Mouse (Mus musculus) cerebellum, adult 18-20 months (tissue): ENCODE data around the gene Fbxl17.

Experiments
- DNase-seq, 2 experiments: peaks; one replicate each; pipeline ENCODE4 v3.0.0; 2021

Fbxl17 gene

DNA sequence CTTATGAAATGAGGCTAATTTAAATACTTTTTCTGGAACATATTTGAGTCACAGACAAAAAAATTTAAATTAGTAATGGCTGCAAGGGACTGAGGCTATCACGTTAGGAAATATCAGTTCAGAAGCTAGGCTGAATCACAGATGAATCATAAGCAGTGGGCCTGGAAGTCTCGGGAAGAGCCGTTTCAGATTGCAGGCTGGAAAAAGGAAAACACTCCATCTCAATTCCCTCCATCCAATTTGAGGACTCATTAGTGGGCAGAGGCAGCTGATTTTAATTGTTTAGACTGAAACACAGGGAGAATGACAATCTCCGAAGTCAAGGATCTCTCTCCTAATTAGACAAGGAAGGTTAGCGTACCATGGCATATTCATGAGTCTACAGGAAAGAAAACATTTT lies 337.9 kb downstream of the Fbxl17 start:
- no peak for DNase-seq

DNA sequence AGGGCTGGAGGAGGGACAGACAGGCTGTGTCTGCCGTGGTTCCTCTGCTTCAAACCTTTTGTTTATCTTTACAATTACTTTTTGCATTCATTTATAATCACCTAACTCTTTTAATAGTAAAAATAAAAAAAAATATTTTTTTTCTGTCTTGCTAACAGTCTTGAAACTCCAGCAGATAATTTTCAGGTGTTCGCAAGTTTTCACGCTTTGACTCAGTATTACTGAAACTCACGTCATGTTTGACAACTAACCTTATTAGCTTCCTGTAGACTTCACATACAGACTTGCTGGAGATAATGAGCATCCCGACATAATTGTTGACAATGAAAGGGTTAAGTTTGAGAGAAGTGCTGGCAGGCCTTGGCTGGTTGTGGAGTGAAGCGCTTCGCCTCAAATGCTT lies 340.6 kb downstream of the Fbxl17 start:
- no peak for DNase-seq

DNA sequence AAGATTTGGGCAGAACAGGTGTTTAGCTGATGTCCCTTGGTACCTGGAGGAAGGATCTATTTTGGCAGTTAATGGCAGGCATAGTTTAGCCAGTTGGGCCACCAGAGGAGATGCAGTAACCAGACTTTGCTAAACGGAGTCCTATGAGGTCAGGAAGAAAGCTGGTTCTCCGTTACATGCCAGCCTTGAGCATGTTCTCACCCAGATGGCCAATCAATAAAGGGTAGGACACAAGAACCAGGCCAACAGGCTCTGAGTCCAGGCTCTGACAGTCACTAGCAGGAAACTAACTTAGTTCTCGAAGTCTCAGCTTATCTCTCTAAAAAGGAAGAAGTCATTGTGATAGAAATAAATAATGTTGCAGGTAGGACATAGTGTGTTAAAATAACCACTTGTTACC lies 341.4 kb downstream of the Fbxl17 start:
- no peak for DNase-seq

DNA sequence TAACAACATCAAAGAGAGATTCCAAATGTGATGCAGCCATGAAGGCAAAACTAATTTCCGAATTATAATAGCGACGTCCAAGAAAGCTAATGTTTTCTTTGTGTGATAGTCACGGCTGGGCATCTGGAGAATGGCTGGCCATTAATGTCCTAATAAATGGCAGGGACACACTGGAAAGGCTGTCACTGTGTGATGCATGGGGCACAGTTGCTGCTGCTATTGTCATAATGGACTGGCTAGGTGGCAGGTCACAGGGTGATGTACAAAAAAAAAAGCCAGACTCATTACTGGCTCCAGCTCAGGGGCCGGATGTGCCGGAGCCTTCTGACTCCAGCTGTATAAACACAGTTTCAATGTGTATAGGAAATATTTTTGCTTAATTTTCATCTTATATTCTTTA lies 341.9 kb downstream of the Fbxl17 start:
- no peak for DNase-seq

DNA sequence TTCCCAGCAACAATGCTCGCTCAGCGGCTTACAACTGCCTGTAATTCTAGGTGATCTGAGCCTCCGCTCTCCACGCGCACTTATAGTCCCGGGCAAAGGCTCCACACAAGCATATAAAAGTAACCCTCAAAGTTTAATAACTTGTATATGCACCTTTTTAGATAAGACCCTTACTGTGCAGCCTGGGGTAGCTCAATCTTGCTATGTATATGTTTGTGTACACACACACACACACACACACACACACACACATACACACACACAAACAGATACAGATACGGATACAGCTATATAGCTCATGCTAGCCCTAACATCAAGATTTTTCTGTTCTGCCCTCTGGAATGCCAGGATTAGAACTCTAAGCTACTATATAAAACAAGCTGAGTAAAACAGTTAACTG lies 342.8 kb downstream of the Fbxl17 start:
- no peak for DNase-seq

DNA sequence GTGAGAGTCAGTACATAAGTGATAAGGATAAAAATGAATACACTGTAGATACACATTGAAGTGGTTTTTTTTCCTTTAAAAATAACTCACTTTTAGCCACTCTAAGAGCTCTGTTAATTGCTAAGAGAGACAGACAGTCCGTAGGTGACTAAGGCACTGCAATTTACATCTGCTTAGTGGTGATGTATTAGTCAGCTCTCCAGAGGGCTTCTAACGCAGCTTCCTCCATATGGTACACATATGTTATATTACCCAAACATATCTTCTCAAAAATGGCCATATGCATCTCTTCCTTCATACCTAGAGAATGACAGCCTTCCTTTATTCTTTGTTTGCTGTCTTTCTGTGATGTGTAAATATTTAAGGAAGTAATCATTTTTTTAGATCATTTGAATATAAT lies 353.3 kb downstream of the Fbxl17 start:
- no peak for DNase-seq

DNA sequence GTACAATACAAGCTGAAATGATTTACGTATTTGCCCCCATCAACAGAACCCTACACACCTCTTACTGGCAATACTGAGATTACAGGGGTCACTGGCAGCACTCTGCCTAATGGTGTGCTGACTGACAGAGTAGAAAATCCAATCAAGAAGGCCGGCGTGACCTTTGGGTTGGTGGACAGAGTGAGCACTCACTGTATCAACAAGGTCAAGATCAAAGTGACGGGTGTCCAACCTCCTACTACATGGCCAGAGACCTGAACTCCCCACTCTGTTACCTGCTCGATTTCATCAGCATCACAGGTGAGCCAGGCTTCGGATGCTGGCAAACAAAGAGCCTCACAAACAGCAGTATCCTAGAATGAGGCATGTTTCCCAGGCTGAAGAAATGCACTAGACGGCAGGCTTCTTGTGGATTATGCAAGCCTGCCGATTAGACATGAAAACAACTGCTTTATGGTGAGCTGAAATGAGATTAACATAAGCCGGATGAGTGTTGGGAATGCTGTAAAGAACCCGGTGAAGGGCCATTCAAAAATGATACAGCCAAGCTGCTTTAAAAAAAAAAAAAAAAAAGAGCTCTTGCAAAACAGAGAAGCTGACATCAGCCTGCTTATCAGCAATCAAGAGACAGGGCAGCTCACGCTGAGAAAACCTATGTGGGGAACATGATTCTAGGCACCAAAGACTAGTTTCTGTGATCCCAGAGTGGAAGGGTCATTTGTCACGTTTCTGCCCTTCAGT lies 353.9 kb downstream of the Fbxl17 start:
- no peak for DNase-seq

DNA sequence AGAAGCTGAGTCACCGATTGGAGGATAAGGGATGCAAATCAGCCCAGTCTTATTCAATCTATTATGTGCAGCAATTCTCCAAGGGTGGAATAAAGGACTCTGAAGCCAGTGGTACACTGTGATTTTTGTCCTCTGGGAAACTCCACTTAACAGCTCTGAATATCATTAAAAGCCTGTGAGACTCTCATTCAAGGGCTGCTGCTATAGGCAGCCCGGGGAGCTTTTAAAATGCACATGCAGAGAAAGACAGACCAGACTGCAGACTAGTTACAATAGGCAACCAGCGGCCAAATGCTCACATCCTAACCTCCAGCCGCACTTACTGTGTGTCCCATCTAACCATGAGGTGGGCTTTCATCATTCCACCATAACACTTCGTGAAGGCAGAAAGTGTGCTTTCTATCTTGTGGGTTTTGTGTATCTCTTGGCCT lies 354.5 kb downstream of the Fbxl17 start:
- DNase-seq: no peak

DNA sequence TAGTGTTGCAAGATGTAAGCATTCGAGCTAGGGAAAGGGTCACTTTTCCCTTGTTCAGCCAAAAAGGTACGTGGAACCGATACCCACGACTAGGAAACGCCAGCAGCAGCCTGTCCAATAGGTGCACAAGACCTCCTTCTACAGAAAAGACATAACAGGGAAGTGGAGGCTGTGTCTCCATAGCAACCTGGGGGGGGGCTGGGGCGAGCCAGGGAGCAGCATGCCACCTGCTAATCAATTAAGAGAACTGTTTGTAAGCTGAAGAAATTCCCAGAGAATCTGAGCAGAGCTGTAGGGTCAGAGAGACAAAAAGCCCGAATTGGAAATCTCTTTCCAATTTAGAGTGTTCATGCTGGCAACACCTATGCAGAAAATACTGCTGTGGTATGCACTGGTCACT lies 356.0 kb downstream of the Fbxl17 start:
- DNase-seq: no peak

DNA sequence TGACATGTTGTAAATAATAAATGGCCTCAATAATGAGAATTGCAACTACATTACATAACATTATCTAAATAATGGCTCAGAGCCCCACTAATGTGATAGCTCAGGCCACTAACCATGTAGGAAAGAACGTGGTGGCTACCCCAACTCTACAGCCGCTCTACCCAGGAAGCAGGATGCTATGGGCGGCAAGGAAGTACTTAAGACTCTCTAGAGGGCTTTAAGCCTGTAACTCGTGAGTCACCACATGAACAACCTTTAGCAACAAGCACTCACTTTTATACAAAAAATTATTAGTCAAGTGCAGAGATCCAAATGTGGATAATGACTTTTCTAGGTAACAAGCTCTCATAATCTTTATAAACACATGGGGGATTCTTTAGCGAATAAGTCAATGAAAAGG lies 365.0 kb downstream of the Fbxl17 start:
- DNase-seq: no peak

DNA sequence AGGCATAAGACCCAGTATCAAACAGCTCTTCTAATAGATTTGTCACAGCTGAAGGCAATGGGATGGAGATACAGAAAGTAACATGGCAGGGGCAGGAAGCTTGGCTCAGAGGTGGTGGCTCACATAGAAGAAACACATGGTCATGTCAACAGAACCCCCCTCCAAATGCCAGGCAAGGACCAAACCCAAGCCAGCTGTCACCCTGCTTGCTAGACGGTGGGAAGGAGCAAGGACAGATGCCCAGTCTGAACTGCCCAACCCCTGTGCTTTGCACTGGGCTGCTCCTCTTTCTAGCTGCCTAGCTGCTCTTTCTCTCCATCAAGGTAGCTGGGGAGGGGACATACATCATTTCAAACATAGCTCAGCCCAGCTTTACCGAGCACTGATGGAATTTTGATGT lies 377.4 kb downstream of the Fbxl17 start:
- DNase-seq: no peak

DNA sequence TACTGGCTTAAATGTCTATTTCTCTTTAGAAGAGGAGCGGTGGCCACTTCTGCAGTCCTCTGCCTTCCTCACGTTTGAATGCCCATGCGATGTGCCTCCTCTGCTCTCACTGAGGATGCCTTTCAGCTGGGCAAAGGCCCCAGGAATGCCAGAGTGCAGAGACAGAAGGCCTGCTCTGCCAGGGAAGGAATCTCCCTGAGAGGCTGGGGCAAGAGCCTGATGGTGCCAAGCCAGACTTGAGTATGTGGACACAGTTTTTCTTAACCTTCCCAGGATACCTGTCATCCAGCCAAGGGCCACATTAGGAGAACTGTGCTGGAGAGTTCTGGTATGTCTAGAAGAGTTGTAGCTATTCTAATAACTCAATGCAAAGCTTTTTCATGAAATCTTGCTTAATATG lies 380.1 kb downstream of the Fbxl17 start:
- DNase-seq: peak; percentile 39 to 61

DNA sequence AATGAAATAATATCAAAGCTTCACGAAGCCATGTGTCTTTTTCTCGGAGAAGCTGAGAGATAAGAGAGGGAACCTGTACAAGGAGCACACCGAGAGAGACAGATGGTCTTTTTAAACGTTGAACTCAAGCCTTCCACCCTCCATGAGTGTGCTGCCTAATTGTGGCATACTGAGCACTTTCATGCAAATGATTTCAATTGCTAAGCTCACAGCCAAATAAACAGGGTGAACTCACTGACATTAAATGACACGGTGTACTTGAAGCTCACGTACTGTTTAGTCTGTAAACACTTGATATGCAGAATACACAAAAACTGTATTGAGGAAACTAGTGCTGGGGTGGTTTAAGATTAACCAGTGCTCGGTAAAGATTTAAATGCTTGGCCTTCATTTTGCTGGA lies 380.7 kb downstream of the Fbxl17 start:
- peak; percentile 17 to 18 for DNase-seq

DNA sequence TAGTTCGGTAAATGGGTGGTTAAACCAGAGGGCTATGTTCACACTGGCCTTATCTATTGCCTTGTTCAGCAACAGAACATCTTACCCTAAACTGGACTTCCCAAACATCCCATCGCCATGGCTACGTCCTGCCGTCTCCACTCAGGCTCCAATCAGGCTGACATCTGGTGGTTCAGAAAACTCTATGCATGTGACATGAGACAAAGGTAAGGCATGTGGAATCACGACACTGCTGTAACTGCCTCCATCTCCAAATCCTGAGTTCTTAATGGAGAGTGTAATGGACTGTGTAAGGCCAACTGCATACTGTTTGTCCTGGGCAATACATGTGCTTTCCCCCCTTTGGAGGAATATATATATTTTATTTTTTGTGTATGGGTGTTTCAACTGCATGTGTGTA lies 382.7 kb downstream of the Fbxl17 start:
- no peak for DNase-seq

DNA sequence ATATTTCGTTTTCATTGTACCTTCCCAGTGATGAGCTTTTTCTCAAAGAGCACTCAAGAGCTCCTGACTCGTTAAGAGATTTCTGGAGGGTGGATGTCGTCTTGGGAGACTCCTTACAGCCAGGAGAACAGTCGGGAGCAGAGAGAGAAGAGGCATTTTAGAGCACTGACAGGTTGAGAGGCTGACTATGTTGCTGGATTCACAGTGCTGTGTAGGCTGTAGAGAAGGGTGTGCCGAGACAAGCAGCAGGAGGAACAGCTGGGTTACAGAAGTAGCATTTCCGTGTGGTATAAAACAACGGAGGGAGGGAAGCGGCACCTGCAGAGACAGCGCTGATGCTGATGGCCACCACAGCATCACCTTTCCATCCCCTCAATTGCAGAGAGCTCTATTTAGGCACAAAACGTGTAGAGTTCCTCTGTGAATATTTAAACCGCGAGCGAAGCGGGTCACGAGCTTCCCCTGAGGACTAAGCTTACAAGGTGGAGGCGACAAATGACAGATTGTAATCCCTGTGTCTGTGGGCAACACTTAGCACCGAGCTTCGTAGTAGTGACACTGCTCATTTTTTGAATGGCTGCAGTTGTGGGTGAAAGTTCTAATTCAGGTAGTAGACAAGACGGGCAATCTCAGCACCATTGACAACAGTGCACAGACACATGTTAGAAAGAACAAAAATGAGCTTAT lies 385.3 kb downstream of the Fbxl17 start:
- no peak for DNase-seq

DNA sequence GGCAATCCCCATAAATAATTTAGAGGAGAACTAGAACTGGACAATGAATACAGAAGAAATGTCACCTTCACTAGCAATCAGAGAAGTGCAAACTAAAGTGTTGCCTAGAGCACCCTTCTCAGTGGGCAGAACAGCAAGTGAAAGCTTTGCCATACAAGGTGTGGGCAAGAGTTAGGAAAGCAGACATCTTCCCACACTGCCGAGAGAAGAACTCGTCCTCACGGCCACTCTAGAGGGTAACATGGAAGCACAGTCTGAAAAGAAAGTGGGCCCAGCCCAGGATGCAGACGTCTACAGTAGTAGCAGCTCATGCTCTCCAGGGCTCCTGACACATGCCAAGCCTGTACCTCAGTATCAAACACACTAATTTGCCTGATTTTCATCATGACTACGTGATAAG lies 387.0 kb downstream of the Fbxl17 start:
- no peak for DNase-seq

DNA sequence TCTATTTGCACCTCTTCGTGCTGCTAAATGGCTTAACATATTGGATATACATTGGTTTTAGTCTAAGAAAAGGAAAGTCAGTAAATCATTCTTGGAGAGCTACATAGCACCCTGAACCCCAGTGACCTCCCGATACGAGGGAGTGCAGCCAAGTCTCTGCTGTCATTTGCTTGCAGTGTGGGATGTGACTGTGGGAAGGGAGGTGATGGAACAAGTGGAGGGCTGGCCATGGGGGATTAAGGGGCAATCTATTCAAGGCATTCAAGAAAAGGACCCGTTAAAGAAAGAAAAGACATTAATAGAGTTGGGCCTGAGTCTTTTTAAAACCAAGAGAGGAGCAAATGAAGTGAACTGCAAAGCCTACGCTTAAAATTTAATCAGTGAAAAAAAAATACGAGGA lies 388.8 kb downstream of the Fbxl17 start:
- DNase-seq: no peak

DNA sequence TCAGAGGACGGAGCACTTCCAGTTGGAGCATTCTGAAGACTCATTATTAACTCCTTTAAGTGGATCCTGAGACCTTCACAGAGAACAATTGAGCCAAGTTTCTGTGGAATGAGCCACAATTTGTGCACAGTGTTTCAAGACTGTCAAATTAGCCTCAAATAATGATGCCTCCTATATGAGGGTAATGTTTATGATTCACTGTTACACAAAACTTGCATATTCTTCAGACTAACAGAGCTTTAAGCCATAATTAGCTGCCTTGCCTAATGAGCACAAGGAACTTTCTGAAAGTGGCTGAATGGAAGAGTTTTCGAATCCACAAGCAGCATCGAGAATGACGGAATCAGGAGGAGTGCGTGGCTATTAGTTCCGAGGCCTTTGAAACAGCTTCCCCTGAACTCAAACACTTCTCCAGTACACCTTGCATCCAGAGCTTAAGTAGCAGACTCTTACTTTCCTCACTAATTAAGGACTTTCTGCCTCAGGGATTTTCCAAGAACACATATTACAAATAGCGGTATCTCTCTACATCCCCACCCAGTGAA lies 389.5 kb downstream of the Fbxl17 start:
- no peak for DNase-seq

DNA sequence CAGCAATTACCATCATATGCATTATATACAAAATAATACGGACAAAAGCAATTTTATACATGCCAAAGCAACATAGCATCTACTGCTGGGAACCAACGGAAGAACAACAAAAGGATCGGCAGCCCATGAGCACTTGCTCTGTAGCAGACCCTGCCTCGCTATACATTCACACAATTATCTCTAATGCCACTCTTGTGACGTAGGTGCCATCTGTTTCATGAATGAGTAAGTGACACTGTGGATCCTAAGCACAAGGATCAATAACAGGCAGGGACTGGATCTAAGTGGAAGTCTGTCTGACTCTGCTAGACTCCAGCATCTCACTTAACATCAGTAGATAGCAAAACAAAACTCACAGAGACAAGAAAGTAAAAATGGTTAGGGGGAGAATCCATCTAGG lies 391.8 kb downstream of the Fbxl17 start:
- DNase-seq: no peak

DNA sequence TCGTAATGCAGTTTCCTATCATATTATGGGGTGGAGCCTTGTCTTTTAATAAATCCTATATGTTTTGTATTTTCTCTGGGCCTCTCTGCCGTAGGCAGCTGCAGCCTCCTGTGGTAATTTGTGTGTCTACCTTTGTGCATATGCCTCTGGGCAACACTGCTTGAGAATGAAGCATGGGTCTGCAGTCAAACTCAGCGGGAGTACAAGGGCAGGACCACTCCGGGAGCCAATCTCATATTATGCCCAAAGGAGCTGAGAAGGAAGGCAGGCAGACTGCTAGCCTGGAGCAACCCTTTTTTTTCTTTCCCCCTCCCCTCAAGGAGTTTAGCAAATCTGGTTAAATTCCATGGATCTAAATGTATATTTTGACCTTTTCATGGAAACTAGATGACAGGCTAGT lies 392.3 kb downstream of the Fbxl17 start:
- DNase-seq: no peak

DNA sequence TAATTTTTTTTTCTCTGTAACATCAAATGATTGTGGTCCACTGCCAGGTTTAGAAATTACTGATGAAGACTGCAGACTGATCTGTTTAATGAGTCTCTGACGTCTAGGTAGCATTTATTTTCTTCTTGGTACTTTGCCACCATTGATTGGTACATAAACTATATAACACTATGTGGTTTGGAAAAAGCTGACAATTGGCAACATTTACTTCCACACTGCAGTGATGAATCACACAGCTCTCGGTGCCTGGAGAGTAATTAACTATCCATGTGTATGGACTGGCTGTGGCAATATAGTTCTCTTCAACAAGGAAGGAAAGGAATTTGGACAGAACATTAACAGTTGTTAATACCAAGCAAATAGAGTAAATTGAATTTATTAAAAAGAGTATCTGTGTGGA lies 404.3 kb downstream of the Fbxl17 start:
- no peak for DNase-seq

DNA sequence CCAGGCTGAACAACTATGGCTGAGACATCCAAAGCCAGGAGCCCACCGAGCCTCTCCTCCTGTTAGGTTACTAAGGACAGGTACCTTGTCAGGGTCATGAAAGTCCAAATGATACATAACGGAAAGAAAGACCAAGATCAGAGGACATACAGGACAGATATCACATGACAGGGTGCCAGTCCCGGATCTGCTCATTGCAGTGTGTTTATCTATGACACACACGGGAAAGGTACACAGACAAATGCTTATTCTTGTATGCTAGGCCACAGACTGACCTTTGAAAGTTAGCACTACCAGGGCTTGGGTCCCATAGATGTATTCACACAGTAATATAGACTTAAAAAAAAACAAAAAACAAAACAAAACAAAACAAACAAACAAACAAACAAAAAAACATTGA lies 404.8 kb downstream of the Fbxl17 start:
- DNase-seq: no peak

DNA sequence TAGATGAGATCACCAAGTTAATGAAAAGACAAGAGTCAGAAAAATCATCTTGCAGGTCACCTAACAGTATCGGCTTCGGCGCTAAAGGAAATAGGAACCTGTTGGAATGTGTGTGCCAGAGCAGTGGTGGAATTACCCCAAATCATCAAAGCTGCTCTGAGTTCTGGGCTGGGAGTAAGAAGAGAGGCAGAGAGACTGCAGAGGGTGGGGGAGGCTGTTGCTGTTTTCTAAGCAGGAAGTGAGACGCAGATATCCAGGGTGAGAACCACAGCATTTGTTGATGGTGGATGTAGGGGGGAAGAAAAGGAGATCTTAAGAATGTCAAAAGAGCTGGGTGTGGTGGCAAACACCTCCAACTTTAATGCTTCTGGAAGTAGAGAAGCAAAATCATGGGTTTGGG lies 406.6 kb downstream of the Fbxl17 start:
- DNase-seq: no peak

DNA sequence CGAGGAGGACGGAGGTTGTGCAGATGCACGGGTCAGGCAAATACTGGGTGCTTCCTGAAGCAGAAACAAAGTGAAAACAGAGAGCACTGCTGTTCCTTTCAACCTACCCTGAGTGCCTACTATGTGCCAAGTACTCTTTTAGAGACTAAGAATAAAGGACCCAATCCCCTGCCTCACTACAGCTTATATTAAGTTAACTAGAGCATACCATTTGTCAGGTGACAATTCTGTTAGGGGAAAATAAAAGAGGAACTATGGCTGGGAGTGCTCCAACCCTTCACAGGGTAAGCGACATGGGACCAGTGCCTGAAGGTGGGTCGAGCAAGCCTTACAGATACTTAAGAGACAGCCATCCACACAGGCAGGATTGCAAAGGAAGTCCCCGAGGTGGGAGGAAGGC lies 407.0 kb downstream of the Fbxl17 start:
- no peak for DNase-seq

DNA sequence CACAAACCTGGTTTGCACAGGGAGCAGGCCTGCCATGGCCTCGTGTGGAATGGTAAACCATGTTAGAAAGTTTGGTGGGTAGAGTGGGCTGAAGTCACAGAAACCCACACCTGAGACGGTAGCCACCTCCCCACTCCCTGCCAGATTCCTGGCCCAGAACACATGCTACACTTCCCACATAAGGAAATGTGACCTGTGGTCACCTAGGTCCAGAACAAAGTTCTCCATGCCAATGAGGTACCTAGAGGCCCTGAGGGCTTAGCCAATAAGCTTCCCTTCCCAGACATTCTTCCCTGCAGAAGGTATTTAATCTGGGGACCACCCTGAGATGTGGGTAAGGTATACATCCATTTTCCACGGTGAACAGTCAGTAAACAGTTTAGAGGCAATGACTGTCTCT lies 409.7 kb downstream of the Fbxl17 start:
- no peak for DNase-seq
